Mouse (Mus musculus): ENCODE measurements around the gene Plet1. TPM values are rescaled to one million over a fixed set of nuclear protein-coding genes. Genes with fewer than 3 reads are reported as not detected.

The Plet1 gene
- polyA plus RNA-seq, 1 experiment from 2014 or later: not detected

DNA sequence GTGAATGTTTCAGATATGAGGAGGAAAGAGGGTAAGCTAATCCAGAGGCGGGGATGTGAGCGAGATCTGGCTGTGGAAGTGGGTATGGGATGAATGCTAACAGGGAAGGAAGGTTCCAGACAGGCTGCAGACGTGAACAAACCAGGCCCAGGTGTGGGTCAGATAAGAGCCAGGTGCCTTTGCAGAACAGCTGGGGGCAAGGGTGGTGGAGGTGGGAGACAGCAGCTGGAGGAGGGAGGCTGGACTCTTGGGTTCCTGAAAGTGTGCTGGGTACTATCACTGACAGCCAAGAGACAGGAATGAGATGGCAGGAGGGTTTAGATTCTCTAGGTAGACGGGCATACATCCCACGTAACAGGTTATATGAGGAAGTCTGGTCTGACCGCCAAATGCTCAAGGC lies 2.8 kb downstream of the Plet1 start:
- Histone ChIP-seq H3K4me3 (no peak overlapping the region), H3K9me3 (no peaks in the 10 kb centered on the region), H3K4me2 (replicated peaks) (no peak overlapping the region), H3K27me3 (no peaks in the 10 kb centered on the region), H3K4me1 (no peaks in the 10 kb centered on the region), H3K36me3 (no peaks in the 10 kb centered on the region), H3K27ac (replicated peaks) (no peak overlapping the region), H3K9ac (replicated peaks) (no peak overlapping the region)
- ATAC-seq (replicated peaks): no peak
- 85% methylated on average over 6 of the region's 6 CpGs for WGBS

DNA sequence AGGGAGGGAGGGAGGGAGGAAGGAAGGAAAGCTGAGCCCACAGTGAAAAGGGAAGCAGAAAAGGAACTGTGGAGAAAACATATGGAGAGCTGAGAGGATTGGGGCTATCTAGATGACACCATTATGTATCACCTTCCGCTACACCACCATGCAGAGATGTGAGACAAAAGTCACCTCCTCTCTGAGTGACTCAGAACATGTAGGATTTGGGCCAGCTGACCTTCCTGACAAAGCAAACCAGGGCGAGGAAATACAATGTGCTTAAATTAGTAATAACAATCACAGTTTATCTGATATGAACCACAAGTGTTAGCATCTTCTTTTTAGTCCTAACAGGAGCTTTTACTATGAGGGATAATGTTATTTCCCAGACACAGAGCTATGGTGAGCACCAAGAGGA lies 3.2 kb downstream of the Plet1 start:
- Histone ChIP-seq H3K9me3 (no peaks in the 10 kb centered on the region), H3K4me2 (replicated peaks) (no peak overlapping the region), H3K4me1 (no peaks in the 10 kb centered on the region), H3K4me3 (no peak overlapping the region), H3K27me3 (no peaks in the 10 kb centered on the region), H3K36me3 (no peaks in the 10 kb centered on the region), H3K27ac (replicated peaks) (no peak overlapping the region), H3K9ac (replicated peaks) (no peak overlapping the region)
- WGBS: 82% methylated on average over 2 of the region's 2 CpGs
- no peak for ATAC-seq (replicated peaks)

DNA sequence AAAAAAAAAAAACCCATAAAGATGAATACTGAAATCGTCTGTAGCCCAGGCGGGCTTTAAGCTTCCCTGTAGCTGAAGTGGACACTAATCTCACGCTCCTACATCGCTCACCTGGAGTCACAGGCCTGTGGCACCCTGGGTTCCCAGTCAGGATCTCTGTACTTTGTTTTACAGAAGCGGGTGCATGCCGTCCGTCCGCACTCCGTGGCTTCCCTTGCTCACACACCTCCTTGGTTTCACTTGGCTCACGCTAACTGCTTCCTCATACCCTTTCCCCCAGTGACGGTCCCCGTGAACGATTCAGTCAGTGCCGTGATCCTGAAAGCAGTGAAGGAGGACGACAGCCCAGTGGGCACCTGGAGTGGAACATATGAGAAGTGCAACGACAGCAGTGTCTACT lies 4.5 kb downstream of the Plet1 start:
- H3K4me2 ChIP-seq (replicated peaks): no peak overlapping the region
- no peaks in the 10 kb centered on the region for H3K27me3 ChIP-seq
- H3K4me1 ChIP-seq: no peaks in the 10 kb centered on the region
- no peak overlapping the region for H3K9ac ChIP-seq (replicated peaks)
- no peak overlapping the region for H3K27ac ChIP-seq (replicated peaks)
- no peak for ATAC-seq (replicated peaks)
- H3K4me3 ChIP-seq: no peak overlapping the region
- WGBS: 86% methylated on average over 16 of the region's 16 CpGs
- no peaks in the 10 kb centered on the region for H3K36me3 ChIP-seq
- H3K9me3 ChIP-seq: no peaks in the 10 kb centered on the region

DNA sequence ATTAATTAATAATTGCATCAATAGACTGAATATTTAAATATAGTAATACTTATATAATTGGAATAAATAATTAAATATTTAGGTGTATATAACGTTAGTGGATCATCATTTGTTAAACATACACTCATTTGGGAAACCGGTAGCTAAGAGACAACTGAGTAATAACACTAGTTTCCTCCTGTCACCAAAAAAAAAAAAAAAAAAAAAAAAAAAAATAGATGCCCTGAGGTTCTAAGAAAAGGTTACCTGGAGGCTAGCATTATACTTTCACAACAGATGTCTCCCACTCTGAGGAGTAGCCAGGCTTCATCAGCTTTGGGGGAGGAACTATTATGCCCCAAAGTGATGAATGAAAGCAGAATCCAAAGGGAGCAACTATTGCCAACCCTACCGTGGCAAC lies 5.5 kb downstream of the Plet1 start:
- H3K4me2 ChIP-seq (replicated peaks): no peak overlapping the region
- H3K4me1 ChIP-seq: no peaks in the 10 kb centered on the region
- H3K27ac ChIP-seq (replicated peaks): no peak overlapping the region
- no peak overlapping the region for H3K4me3 ChIP-seq
- H3K36me3 ChIP-seq: no peaks in the 10 kb centered on the region
- ATAC-seq (replicated peaks): no peak
- no peaks in the 10 kb centered on the region for H3K27me3 ChIP-seq
- WGBS: 80% methylated on average over 3 of the region's 3 CpGs
- H3K9me3 ChIP-seq: no peaks in the 10 kb centered on the region
- no peak overlapping the region for H3K9ac ChIP-seq (replicated peaks)

DNA sequence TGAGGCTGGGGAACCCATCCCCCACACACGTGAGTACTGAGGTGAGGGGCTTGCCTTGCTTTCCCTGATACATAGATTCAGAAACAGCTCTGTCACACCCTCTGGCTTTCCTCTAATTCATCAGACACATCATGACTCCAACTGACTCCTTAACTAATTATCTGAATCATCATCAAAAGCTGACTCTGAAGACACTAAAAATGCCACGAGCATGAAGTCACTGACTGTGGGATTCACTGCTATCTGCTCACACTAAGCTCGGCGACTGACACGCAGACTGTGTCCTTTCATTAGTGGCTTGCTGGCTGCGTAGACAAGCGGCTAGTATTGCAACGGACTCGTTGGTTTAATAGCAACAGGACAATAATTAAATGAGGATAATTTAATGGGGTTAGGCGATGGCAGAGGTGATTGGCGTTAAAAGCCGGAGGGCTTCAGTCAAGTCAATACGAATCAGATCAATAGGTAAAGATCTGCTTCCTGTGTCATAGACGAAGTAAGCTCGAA lies 6.2 kb downstream of the Plet1 start:
- 76% methylated on average over 15 of the region's 15 CpGs for WGBS
- Histone ChIP-seq H3K4me1 (no peaks in the 10 kb centered on the region), H3K4me3 (peak overlapping the region; percentile 30), H3K4me2 (replicated peaks) (peak overlapping the region; percentile 40), H3K9ac (replicated peaks) (no peak overlapping the region), H3K9me3 (no peaks in the 10 kb centered on the region), H3K36me3 (no peaks in the 10 kb centered on the region), H3K27me3 (no peaks in the 10 kb centered on the region), H3K27ac (replicated peaks) (no peak overlapping the region)
- ATAC-seq (replicated peaks): no peak

DNA sequence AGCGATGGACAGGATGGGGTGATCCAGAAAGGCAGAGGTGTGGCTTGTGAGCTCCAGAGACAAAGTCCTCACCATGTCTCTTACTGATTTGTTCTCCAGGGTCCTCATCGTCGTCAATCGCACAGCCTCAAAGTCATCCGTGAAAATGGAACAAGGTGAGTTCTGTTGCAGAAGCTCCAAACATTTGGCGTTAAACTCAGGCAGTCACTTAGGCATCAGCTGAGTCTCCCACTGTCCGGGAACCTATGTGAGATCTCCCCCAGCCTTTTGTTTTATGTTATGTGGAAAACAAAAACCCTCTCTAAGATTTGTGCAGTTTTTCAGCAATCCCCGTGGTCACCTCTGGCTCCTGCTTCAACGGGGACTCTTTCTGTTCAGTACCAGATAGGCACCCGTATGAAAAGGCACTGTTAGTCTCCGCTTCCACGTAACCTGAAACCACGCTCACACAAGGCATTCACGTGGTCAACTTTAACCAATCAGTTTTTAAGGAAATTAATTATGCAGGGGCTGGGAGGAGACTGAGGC lies 6.7 kb downstream of the Plet1 start:
- H3K4me2 ChIP-seq (replicated peaks): peak overlapping the region; percentile 40
- H3K27ac ChIP-seq (replicated peaks): no peak overlapping the region
- peak overlapping the region; percentile 30 for H3K4me3 ChIP-seq
- H3K36me3 ChIP-seq: no peaks in the 10 kb centered on the region
- no peaks in the 10 kb centered on the region for H3K27me3 ChIP-seq
- peak; percentile 85 for ATAC-seq (replicated peaks)
- H3K9me3 ChIP-seq: no peaks in the 10 kb centered on the region
- peak overlapping the region; percentile 26 for H3K9ac ChIP-seq (replicated peaks)
- no peaks in the 10 kb centered on the region for H3K4me1 ChIP-seq
- 26% methylated on average over 14 of the region's 14 CpGs for WGBS

DNA sequence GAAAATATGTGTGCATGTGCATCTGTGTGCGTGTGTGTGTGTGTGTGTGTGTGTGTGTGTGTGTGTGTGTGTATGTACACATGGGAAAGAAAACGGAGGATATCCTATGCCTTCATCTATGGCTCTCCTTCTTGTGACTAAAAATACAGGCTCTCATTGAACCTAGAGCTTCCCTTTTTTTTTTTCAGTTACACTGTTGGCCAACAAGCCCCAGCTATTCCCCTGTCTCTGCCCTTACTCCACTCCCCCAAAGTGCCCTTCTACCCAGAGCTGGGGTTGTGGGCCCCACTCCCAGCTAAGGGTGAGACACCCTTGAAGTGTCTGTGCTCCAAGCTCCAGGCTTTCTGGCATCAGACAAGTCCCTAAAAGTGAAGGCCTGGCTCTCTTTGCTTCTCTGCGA lies 8.6 kb downstream of the Plet1 start:
- no peaks in the 10 kb centered on the region for H3K27me3 ChIP-seq
- no peak overlapping the region for H3K9ac ChIP-seq (replicated peaks)
- no peak overlapping the region for H3K4me3 ChIP-seq
- no peak for ATAC-seq (replicated peaks)
- no peak overlapping the region for H3K27ac ChIP-seq (replicated peaks)
- no peak overlapping the region for H3K4me2 ChIP-seq (replicated peaks)
- no peaks in the 10 kb centered on the region for H3K4me1 ChIP-seq
- H3K36me3 ChIP-seq: no peaks in the 10 kb centered on the region
- 98% methylated on average over 3 of the region's 3 CpGs for WGBS
- no peaks in the 10 kb centered on the region for H3K9me3 ChIP-seq

DNA sequence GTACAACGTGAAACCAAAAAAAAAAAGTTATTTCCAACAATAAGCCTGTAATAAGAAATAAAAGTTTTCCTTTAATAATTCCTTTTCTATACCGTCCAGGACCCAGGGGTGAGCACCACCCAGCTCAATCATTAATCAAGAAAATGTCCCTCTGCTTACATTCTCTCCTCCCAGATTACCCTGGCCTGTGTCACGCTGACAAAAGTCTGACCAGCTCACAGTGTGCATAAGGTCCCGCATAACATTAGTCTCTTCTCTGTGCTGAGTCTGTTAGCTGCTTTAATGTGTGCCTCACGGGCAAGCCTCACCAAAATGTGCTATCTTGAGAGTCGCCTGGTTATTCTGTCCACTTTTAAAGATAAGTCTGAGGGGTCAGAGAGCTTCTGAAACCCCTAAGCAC lies 11.1 kb downstream of the Plet1 start:
- no peaks in the 10 kb centered on the region for H3K4me1 ChIP-seq
- H3K9me3 ChIP-seq: no peaks in the 10 kb centered on the region
- no peak overlapping the region for H3K4me2 ChIP-seq (replicated peaks)
- WGBS: 72% methylated on average over 6 of the region's 6 CpGs
- H3K36me3 ChIP-seq: no peaks in the 10 kb centered on the region
- H3K27me3 ChIP-seq: no peaks in the 10 kb centered on the region
- no peak overlapping the region for H3K4me3 ChIP-seq
- no peak overlapping the region for H3K9ac ChIP-seq (replicated peaks)
- no peak overlapping the region for H3K27ac ChIP-seq (replicated peaks)
- ATAC-seq (replicated peaks): no peak

DNA sequence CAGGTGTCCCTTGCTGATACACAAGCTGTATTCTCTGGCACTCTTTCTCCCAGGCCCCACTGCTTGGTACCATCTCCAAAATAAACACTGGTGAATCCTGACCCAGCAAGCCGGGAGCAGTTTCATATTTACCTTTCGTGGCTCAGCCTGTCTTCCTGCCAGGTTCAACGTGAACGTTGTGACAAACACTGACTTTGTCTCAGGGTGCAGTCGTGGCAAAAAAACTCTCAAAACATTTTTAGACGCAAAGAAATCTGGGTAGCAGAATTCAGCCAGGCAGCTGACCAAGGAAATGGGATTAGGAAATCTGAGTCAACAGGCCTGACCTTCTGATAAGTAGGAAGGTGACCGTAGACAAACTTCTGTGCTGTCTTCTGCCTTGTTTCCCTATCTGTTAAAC lies 13.2 kb downstream of the Plet1 start:
- no peaks in the 10 kb centered on the region for H3K27me3 ChIP-seq
- no peak overlapping the region for H3K4me3 ChIP-seq
- no peak overlapping the region for H3K27ac ChIP-seq (replicated peaks)
- H3K4me2 ChIP-seq (replicated peaks): no peak overlapping the region
- WGBS: 84% methylated on average over 7 of the region's 7 CpGs
- no peaks in the 10 kb centered on the region for H3K36me3 ChIP-seq
- no peak for ATAC-seq (replicated peaks)
- no peaks in the 10 kb centered on the region for H3K9me3 ChIP-seq
- no peaks in the 10 kb centered on the region for H3K4me1 ChIP-seq
- H3K9ac ChIP-seq (replicated peaks): no peak overlapping the region

DNA sequence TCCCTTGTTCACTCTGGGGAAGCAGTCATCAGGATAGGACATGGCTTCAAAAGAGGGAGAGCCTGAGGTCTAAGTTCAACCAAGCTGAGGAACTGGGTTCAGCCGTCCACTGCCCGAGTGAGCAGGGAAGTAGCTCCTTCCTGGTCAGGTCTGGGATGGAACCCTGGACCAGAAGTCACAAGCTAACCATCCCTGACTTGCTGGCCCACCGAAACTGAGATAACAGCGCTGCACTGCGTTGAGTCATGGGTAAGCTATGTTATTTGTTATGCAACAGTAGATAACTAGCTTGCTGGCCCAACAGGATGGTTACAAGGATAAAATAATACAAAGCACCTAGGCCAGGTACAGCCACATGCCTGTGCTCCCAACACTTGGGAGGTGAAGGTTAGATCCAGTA lies 21.1 kb downstream of the Plet1 start:
- H3K4me1 ChIP-seq: no peaks in the 10 kb centered on the region
- H3K36me3 ChIP-seq: no peaks in the 10 kb centered on the region
- H3K9me3 ChIP-seq: no peaks in the 10 kb centered on the region
- H3K27me3 ChIP-seq: no peaks in the 10 kb centered on the region
- H3K27ac ChIP-seq (replicated peaks): no peak overlapping the region
- H3K4me2 ChIP-seq (replicated peaks): no peak overlapping the region
- no peak overlapping the region for H3K4me3 ChIP-seq
- WGBS: 89% methylated on average over 5 of the region's 5 CpGs
- H3K9ac ChIP-seq (replicated peaks): no peak overlapping the region
- no peak for ATAC-seq (replicated peaks)

DNA sequence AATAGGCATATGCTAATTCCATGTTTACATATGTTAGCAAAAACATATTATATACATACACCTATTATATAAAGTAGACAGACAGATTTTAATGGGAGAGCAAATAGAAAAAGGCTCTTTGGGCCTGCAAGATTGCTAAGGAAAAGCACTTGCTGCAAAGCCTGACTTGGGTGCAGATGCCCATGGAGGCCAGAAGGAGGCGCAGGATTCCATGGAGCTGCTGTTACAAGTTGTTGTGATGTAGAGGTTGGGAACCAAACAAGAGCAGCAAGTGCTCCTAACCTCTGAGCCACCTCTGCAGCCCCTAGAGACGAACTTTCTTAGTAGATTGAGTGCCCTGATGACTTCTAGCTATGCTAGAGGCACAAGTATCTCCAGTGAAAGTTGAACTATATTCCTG lies 24.5 kb downstream of the Plet1 start:
- H3K4me2 ChIP-seq (replicated peaks): no peak overlapping the region
- no peak for ATAC-seq (replicated peaks)
- H3K9ac ChIP-seq (replicated peaks): no peak overlapping the region
- H3K9me3 ChIP-seq: no peaks in the 10 kb centered on the region
- no peaks in the 10 kb centered on the region for H3K27me3 ChIP-seq
- H3K4me1 ChIP-seq: no peaks in the 10 kb centered on the region
- H3K4me3 ChIP-seq: no peak overlapping the region
- no peak overlapping the region for H3K27ac ChIP-seq (replicated peaks)
- no peaks in the 10 kb centered on the region for H3K36me3 ChIP-seq
- 15% methylated on average over 2 of the region's 2 CpGs for WGBS

DNA sequence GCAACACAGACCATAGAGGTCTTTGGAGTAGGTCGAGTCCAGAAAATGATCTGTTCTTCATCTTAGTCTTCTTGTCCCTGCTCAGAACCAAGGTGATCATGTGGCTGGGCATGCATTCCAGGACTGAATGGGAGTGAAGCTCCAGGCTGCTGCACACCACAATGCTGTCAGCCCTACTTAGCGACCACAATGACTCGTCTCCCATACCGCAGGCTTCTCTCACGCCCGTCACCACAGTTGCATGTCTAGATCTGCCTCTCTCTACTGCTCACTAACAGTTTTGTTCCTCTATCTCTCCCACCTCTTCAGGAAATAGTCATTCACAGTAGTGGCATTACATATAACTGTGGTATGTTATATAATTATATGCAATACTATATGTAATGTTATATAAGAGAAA lies 26.4 kb downstream of the Plet1 start:
- 86% methylated on average over 6 of the region's 6 CpGs for WGBS
- no peaks in the 10 kb centered on the region for H3K27me3 ChIP-seq
- no peak overlapping the region for H3K4me3 ChIP-seq
- H3K36me3 ChIP-seq: no peaks in the 10 kb centered on the region
- ATAC-seq (replicated peaks): no peak
- no peak overlapping the region for H3K4me2 ChIP-seq (replicated peaks)
- no peaks in the 10 kb centered on the region for H3K4me1 ChIP-seq
- no peak overlapping the region for H3K27ac ChIP-seq (replicated peaks)
- no peaks in the 10 kb centered on the region for H3K9me3 ChIP-seq
- H3K9ac ChIP-seq (replicated peaks): no peak overlapping the region

DNA sequence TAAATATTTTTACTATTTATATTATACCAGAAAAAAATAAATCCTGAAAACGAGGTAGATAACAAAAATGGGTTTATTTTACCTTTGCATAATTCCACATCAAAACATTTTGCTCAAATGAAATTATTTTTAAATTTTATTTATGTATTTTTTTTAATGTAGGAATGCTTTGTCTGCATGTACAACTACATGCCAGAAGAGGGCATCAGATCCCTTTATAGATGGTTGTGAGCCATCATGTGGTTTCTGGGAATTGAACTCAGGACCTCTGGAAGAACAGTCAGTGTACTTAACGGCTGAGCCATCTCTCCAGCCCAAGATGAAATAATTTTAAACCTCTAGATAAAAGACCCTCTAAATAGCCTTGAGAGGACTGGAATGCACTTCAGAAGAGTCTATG lies 27.2 kb downstream of the Plet1 start:
- no peak overlapping the region for H3K4me2 ChIP-seq (replicated peaks)
- H3K36me3 ChIP-seq: no peaks in the 10 kb centered on the region
- no peak overlapping the region for H3K4me3 ChIP-seq
- H3K9me3 ChIP-seq: no peaks in the 10 kb centered on the region
- no peak overlapping the region for H3K27ac ChIP-seq (replicated peaks)
- ATAC-seq (replicated peaks): no peak
- H3K27me3 ChIP-seq: no peaks in the 10 kb centered on the region
- H3K4me1 ChIP-seq: no peaks in the 10 kb centered on the region
- no peak overlapping the region for H3K9ac ChIP-seq (replicated peaks)
- 57% methylated on average over 2 of the region's 2 CpGs for WGBS
